8 mouse cellular contexts compared by ENCODE assay signal in genomic region chr13:93772861-93773260, GRCm38 (mm10). TPM values are rescaled to one million over a fixed set of nuclear protein-coding genes. Genes with fewer than 3 reads are reported as not detected.
DNase-seq lines count a peak whose midpoint lies in the region; ATAC-seq and TF ChIP-seq lines count a peak whose summit lies in the region.
"Had no signal": no experiment of that assay in that cellular context is flagged by ENCODE, and none has a peak within 500 bp of the region (broad histone marks: within the 10 kb centered on the region; RNA-seq: fewer than 3 reads in every experiment).

No protein-coding gene starts in this region.

- no peaks in the 10 kb centered on the region for H3K79me2 ChIP-seq in macrophage (ENCODE audit: inconsistent target)

- no peak overlapping the region for H3K27ac ChIP-seq in kidney, adult 2 months (ENCODE audit: insufficient read depth, low read depth, low read length)
- H3K27ac ChIP-seq in cortical plate, adult 2 months (ENCODE audit: insufficient read depth, low read length): peak overlapping the region; percentile 95
- H3K27ac ChIP-seq in hindbrain, embryonic 14.5 days: no peak overlapping the region
- H3K27ac ChIP-seq in macrophage: no peak overlapping the region

- peak overlapping the region; percentile 77; the same call in 1 of the 2 replicates for H3K4me3 ChIP-seq in kidney, adult 2 months (ENCODE audit: insufficient read depth, low read depth, low read length)
- peak overlapping the region; percentile 79 for H3K4me3 ChIP-seq in cortical plate, adult 2 months (ENCODE audit: insufficient read depth, low read length)
- H3K4me3 ChIP-seq in hindbrain, embryonic 14.5 days (replicated peaks; ENCODE audit: low read length): no peak overlapping the region
- peak overlapping the region; percentile 69; the same call in 1 of the 2 replicates for H3K4me3 ChIP-seq in macrophage (ENCODE audit: inconsistent target)

- no peaks in the 10 kb centered on the region for H3K36me3 ChIP-seq in kidney, adult 2 months (ENCODE audit: control insufficient read depth, insufficient read depth, low read length)
- H3K36me3 ChIP-seq in hindbrain, embryonic 14.5 days (replicated peaks; ENCODE audit: control insufficient read depth, insufficient read depth): no peaks in the 10 kb centered on the region
- no peaks in the 10 kb centered on the region for H3K36me3 ChIP-seq in macrophage (ENCODE audit: inconsistent target)

- no peak for TF ChIP-seq CTCF in kidney, adult 2 months (conservative IDR thresholded peaks at IDR 0.05; ENCODE audit: insufficient read depth, insufficient read length, low read depth, low read length)
- TF ChIP-seq CTCF in cortical plate, adult 2 months (IDR thresholded peaks at IDR 0.05; ENCODE audit: extremely low read depth, insufficient read depth, low read length): no peak

- peak overlapping the region; percentile 94 for H3K4me2 ChIP-seq in hindbrain, embryonic 14.5 days (replicated peaks)

- no peak for DNase-seq in kidney, adult 2 months
- no peak for DNase-seq in kidney, postnatal 14 days
- no peak for DNase-seq in hindbrain, embryonic 14.5 days (ENCODE audit: low spot score)
- DNase-seq in urinary bladder, adult 18-20 months (ENCODE audit: low spot score in 2 of 2): no peak
- no peak for DNase-seq in urinary bladder, postnatal 4 days (ENCODE audit: low spot score in 2 of 2)
- DNase-seq: cerebellum, adult 11 months had no signal

- no peaks in the 10 kb centered on the region for H3K27me3 ChIP-seq in kidney, adult 2 months (replicated peaks; ENCODE audit: control insufficient read depth, insufficient read depth, low read length)
- H3K27me3 ChIP-seq in hindbrain, embryonic 14.5 days (ENCODE audit: control insufficient read depth, insufficient read depth, low read length): no peaks in the 10 kb centered on the region

- H3K9ac ChIP-seq in hindbrain, embryonic 14.5 days: peak overlapping the region; percentile 87; the same call in 1 of the 2 replicates

- H3K4me1 ChIP-seq in kidney, adult 2 months (ENCODE audit: control insufficient read depth, insufficient read depth, low read length): peaks cover 11% of the 10 kb centered on the region; the same call in 1 of the 2 replicates
- peaks cover 6% of the 10 kb centered on the region; the same call in 1 of the 2 replicates for H3K4me1 ChIP-seq in cortical plate, adult 2 months (ENCODE audit: control insufficient read depth, insufficient read depth, low read length)
- H3K4me1 ChIP-seq in hindbrain, embryonic 14.5 days (replicated peaks; ENCODE audit: control insufficient read depth, insufficient read depth, low read length): peaks cover 17% of the 10 kb centered on the region

- no peaks in the 10 kb centered on the region for H3K9me3 ChIP-seq in hindbrain, embryonic 14.5 days (ENCODE audit: control insufficient read depth, low read length)

- no peak for ATAC-seq in hindbrain, embryonic 14.5 days (ENCODE audit: low FRiP score)

- 55% methylated on average over 7 of the region's 7 CpGs for WGBS in kidney, adult 2 months
- WGBS in hindbrain, embryonic 14.5 days: 76% methylated on average over 7 of the region's 7 CpGs
- 67% methylated on average over 7 of the region's 7 CpGs for WGBS in macrophage (ENCODE audit: missing documents)

- TF ChIP-seq POLR2A in kidney, adult 2 months (IDR thresholded peaks at IDR 0.05; ENCODE audit: low read depth, low read length): no peak
- TF ChIP-seq POLR2A in cortical plate, adult 2 months (IDR thresholded peaks at IDR 0.05; ENCODE audit: extremely low read depth, insufficient read depth, low read length): no peak

RNA-seq across cellular contexts. Expression of gene Arsb, which starts 1.4 kb away (rescaled TPM):
- 114 and 117 TPM in 2 replicates for polyA plus RNA-seq in kidney, adult 2 months (2012; rRNA removed)
- polyA plus RNA-seq in cortical plate, adult 2 months (2012; rRNA removed): 86.9 and 87.6 TPM in 2 replicates
- 10.9 and 12.1 TPM in 2 replicates for polyA plus RNA-seq in hindbrain, embryonic 14.5 days (2014; fragmentation: Nextera tagmentation; extraction: Ambion mirVana)
- total RNA-seq in macrophage (2018; cell fraction: chromatin; rRNA removed): 10 to 100 TPM in 1 of 26 experiments, 1 to 10 TPM in 24, under 1 TPM in 1; 0.95 to 13.5 (median 7.2) TPM
- 10 to 100 TPM; 12.3 to 26.5 (median 16.7) TPM for total RNA-seq in macrophage (2018; cell fraction: cytosol; rRNA removed)
- total RNA-seq in macrophage (2018; cell fraction: nucleus; rRNA removed): 10 to 100 TPM in 25 of 26 experiments, 1 to 10 TPM in 1; 7.0 to 39.2 (median 20.8) TPM
- 15.2 to 28.0 TPM (median 21.2 TPM) in 3 replicates for polyA plus RNA-seq in macrophage (2018)
